ENCODE assay signal across 9 mouse cellular contexts in the genomic region with DNA sequence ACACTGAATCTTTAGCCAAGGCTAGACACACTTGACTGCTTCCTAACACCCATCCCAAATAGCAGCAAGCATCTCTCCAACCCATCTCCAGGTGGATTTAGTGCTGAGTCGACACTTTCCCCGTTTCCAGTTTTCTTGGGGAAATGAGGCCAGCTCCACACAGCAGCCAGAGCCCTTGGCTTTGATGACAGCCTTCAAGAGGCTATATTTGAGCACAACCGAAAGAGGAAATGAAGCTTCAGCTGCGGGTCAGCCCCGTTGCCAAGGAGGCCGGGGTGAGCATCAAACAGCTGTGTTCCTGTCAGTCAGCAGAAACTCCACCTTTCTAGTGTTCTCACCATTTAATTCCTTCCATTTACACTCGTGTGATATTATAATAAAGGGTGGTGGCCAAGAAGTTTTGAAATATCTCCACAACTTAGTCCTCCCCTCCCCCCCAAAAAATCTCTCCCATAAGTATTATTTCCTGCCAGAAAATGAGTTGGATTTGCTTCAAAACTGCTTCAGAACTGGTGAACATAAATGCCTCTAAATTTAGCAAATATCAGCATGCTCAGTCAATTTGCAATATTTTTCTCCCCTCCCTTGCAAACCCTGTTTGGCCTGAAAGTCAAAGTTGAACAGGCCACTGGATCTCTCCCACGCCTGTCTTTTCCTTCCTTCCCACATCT.
DNase-seq lines count a peak whose midpoint lies in the region; ATAC-seq and TF ChIP-seq lines count a peak whose summit lies in the region.
"Had no signal": no experiment of that assay in that cellular context is flagged by ENCODE, and none has a peak within 500 bp of the region (broad histone marks: within the 10 kb centered on the region; RNA-seq: fewer than 3 reads in every experiment).

No protein-coding gene starts in this region.

- no peak overlapping the region for H3K4me3 ChIP-seq in forebrain, embryonic 15.5 days
- H3K4me3 ChIP-seq in forebrain, postnatal 0 days (ENCODE audit: low read depth, low read length), result no peak overlapping the region
- no peak overlapping the region for H3K4me3 ChIP-seq in brown adipose tissue, adult 24 weeks (ENCODE audit: insufficient read depth, low read depth, low read length)
- H3K4me3 ChIP-seq in intestine, embryonic 15.5 days (replicated peaks), result no peak overlapping the region
- H3K4me3 ChIP-seq in midbrain, embryonic 15.5 days, result no peak overlapping the region
- H3K4me3 ChIP-seq: limb, embryonic 12.5 days had no signal

- ATAC-seq in forebrain, embryonic 15.5 days (replicated peaks), result no peak
- no peak for ATAC-seq in forebrain, postnatal 0 days
- no peak for ATAC-seq in intestine, embryonic 15.5 days
- no peak for ATAC-seq in midbrain, embryonic 15.5 days (replicated peaks)

- no peak for TF ChIP-seq CTCF in forebrain, postnatal 0 days (IDR thresholded peaks at IDR 0.05; ENCODE audit: low read depth)

- H3K27me3 ChIP-seq in forebrain, embryonic 15.5 days, result no peaks in the 10 kb centered on the region
- no peaks in the 10 kb centered on the region for H3K27me3 ChIP-seq in forebrain, postnatal 0 days (ENCODE audit: insufficient read depth, low read length)
- H3K27me3 ChIP-seq in intestine, embryonic 15.5 days (replicated peaks), result no peaks in the 10 kb centered on the region
- no peaks in the 10 kb centered on the region for H3K27me3 ChIP-seq in midbrain, embryonic 15.5 days (replicated peaks)
- H3K27me3 ChIP-seq: limb, embryonic 12.5 days had no signal

- DNase-seq in forebrain, postnatal 0 days, result no peak
- peak; percentile 82 for DNase-seq in lung, postnatal 36 days
- DNase-seq in thymus, postnatal 0 days (ENCODE audit: low spot score), result peak; percentile 54
- DNase-seq in layer of hippocampus, adult 9-10 months (ENCODE audit: low spot score), result no peak

- peaks cover 10% of the 10 kb centered on the region for H3K4me1 ChIP-seq in forebrain, embryonic 15.5 days
- peaks cover 13% of the 10 kb centered on the region for H3K4me1 ChIP-seq in forebrain, postnatal 0 days (ENCODE audit: insufficient read depth)
- H3K4me1 ChIP-seq in brown adipose tissue, adult 24 weeks (ENCODE audit: control insufficient read depth, insufficient read depth, insufficient read length, low read length), result peaks cover 26% of the 10 kb centered on the region
- no peaks in the 10 kb centered on the region for H3K4me1 ChIP-seq in intestine, embryonic 15.5 days (replicated peaks)
- H3K4me1 ChIP-seq in midbrain, embryonic 15.5 days, result no peaks in the 10 kb centered on the region; the same call in 1 of the 2 replicates
- H3K4me1 ChIP-seq: limb, embryonic 12.5 days had no signal

- 78% methylated on average over 8 of the region's 8 CpGs for WGBS in forebrain, embryonic 15.5 days
- 76% methylated on average over 8 of the region's 8 CpGs for WGBS in forebrain, postnatal 0 days
- WGBS in intestine, embryonic 15.5 days, result 57% methylated on average over 8 of the region's 8 CpGs
- 81% methylated on average over 8 of the region's 8 CpGs for WGBS in midbrain, embryonic 15.5 days

- H3K9me3 ChIP-seq in forebrain, embryonic 15.5 days, result no peaks in the 10 kb centered on the region
- no peaks in the 10 kb centered on the region for H3K9me3 ChIP-seq in forebrain, postnatal 0 days (ENCODE audit: low read length)
- no peaks in the 10 kb centered on the region for H3K9me3 ChIP-seq in intestine, embryonic 15.5 days
- H3K9me3 ChIP-seq in midbrain, embryonic 15.5 days, result peaks cover 3% of the 10 kb centered on the region; the same call in 1 of the 2 replicates
- H3K9me3 ChIP-seq: limb, embryonic 12.5 days had no signal

- H3K9ac ChIP-seq in forebrain, embryonic 15.5 days (replicated peaks), result no peak overlapping the region
- no peak overlapping the region for H3K9ac ChIP-seq in forebrain, postnatal 0 days
- H3K9ac ChIP-seq in intestine, embryonic 15.5 days, result no peak overlapping the region
- no peak overlapping the region for H3K9ac ChIP-seq in midbrain, embryonic 15.5 days
- H3K9ac ChIP-seq: limb, embryonic 12.5 days had no signal

- H3K27ac ChIP-seq in forebrain, embryonic 15.5 days (replicated peaks), result 0 out of 2 replicates have a peak overlapping the region, but pooled peaks have one; percentile 17
- no peak overlapping the region for H3K27ac ChIP-seq in forebrain, postnatal 0 days (ENCODE audit: low read depth, low read length)
- peak overlapping the region; percentile 87 for H3K27ac ChIP-seq in brown adipose tissue, adult 24 weeks (replicated peaks; ENCODE audit: low read depth, low read length)
- 0 out of 2 replicates have a peak overlapping the region, but pooled peaks have one; percentile 37 for H3K27ac ChIP-seq in intestine, embryonic 15.5 days
- H3K27ac ChIP-seq in midbrain, embryonic 15.5 days, result no peak overlapping the region
- H3K27ac ChIP-seq: limb, embryonic 12.5 days had no signal

- H3K4me2 ChIP-seq in forebrain, embryonic 15.5 days (replicated peaks), result no peak overlapping the region
- H3K4me2 ChIP-seq in forebrain, postnatal 0 days (ENCODE audit: low read depth), result no peak overlapping the region
- no peak overlapping the region for H3K4me2 ChIP-seq in intestine, embryonic 15.5 days (replicated peaks)
- no peak overlapping the region for H3K4me2 ChIP-seq in midbrain, embryonic 15.5 days
- H3K4me2 ChIP-seq: limb, embryonic 12.5 days had no signal

- no peaks in the 10 kb centered on the region for H3K36me3 ChIP-seq in forebrain, embryonic 15.5 days
- H3K36me3 ChIP-seq in forebrain, postnatal 0 days (ENCODE audit: insufficient read depth), result no peaks in the 10 kb centered on the region
- H3K36me3 ChIP-seq in intestine, embryonic 15.5 days, result no peaks in the 10 kb centered on the region
- H3K36me3 ChIP-seq in midbrain, embryonic 15.5 days (replicated peaks), result no peaks in the 10 kb centered on the region
- H3K36me3 ChIP-seq: limb, embryonic 12.5 days had no signal

Comparison
In these comparisons a context has a peak if more than half of its experiments do, and no peak if none do; other contexts are left out.
1. H3K27ac ChIP-seq: peak in forebrain, embryonic 15.5 days (single experiment), brown adipose tissue, adult 24 weeks (single experiment) and intestine, embryonic 15.5 days (single experiment); none in forebrain, postnatal 0 days (single experiment) and midbrain, embryonic 15.5 days (single experiment).
2. DNase-seq: peak in lung, postnatal 36 days (single experiment) and thymus, postnatal 0 days (single experiment); none in forebrain, postnatal 0 days (single experiment) and layer of hippocampus, adult 9-10 months (single experiment).